In genomic region chr5:77245463-77245786, GRCm38 (mm10) we compare ENCODE assay signal across 9 mouse cellular contexts. TPM values are rescaled to one million over a fixed set of nuclear protein-coding genes. Genes with fewer than 3 reads are reported as not detected.
DNase-seq lines count a peak whose midpoint lies in the region; ATAC-seq and TF ChIP-seq lines count a peak whose summit lies in the region.
"Had no signal": no experiment of that assay in that cellular context is flagged by ENCODE, and none has a peak within 500 bp of the region (broad histone marks: within the 10 kb centered on the region; RNA-seq: fewer than 3 reads in every experiment).

No protein-coding gene starts in this region.

- H3K27me3 ChIP-seq in heart, embryonic 10.5 days (ENCODE audit: insufficient read depth, poor library complexity, severe bottlenecking): no peaks in the 10 kb centered on the region
- H3K27me3 ChIP-seq in C2C12 (ENCODE audit: control insufficient read depth, insufficient read depth, insufficient read length): no peaks in the 10 kb centered on the region
- H3K27me3 ChIP-seq in forebrain, embryonic 15.5 days: no peaks in the 10 kb centered on the region
- no peaks in the 10 kb centered on the region for H3K27me3 ChIP-seq in liver, embryonic 15.5 days

- 42% methylated on average over 7 of the region's 7 CpGs for WGBS in heart, embryonic 10.5 days
- WGBS in forebrain, embryonic 15.5 days: 30% methylated on average over 7 of the region's 7 CpGs
- 37% methylated on average over 7 of the region's 7 CpGs for WGBS in liver, embryonic 15.5 days (ENCODE audit: insufficient replicate concordance)

- DNase-seq in heart, embryonic 10.5 days (ENCODE audit: low spot score): no peak
- DNase-seq in heart, adult 9 months (ENCODE audit: low spot score in 2 of 2): no peak
- no peak for DNase-seq in urinary bladder, adult 18-20 months (ENCODE audit: low spot score in 2 of 2)
- no peak for DNase-seq in c-Kit-positive CD71-positive TER-119-positive erythroid progenitor cells, embryonic 14.5 days (ENCODE audit: low spot score)
- DNase-seq in frontal cortex, postnatal 10 days (ENCODE audit: low spot score in 2 of 2): no peak

- H3K9me3 ChIP-seq in heart, embryonic 10.5 days: no peaks in the 10 kb centered on the region
- no peaks in the 10 kb centered on the region for H3K9me3 ChIP-seq in forebrain, embryonic 15.5 days
- no peaks in the 10 kb centered on the region for H3K9me3 ChIP-seq in liver, embryonic 15.5 days (replicated peaks)

- no peak for TF ChIP-seq CTCF in C2C12 (IDR thresholded peaks at IDR 0.05; ENCODE audit: control insufficient read depth, insufficient read depth, insufficient read length)

- no peak overlapping the region for H3K9ac ChIP-seq in forebrain, embryonic 15.5 days (replicated peaks)
- H3K9ac ChIP-seq in liver, embryonic 15.5 days: no peak overlapping the region

- no peaks in the 10 kb centered on the region for H3K36me3 ChIP-seq in heart, embryonic 10.5 days
- H3K36me3 ChIP-seq in C2C12 (ENCODE audit: control insufficient read depth, insufficient read depth): no peaks in the 10 kb centered on the region
- no peaks in the 10 kb centered on the region for H3K36me3 ChIP-seq in forebrain, embryonic 15.5 days
- H3K36me3 ChIP-seq in liver, embryonic 15.5 days (replicated peaks): no peaks in the 10 kb centered on the region

- no peak overlapping the region for H3K27ac ChIP-seq in heart, embryonic 10.5 days
- no peak overlapping the region for H3K27ac ChIP-seq in forebrain, embryonic 15.5 days (replicated peaks)
- H3K27ac ChIP-seq in liver, embryonic 15.5 days (replicated peaks): no peak overlapping the region

- ATAC-seq in forebrain, embryonic 15.5 days (replicated peaks): no peak
- no peak for ATAC-seq in liver, embryonic 15.5 days (ENCODE audit: insufficient read depth)

- H3K79me3 ChIP-seq in C2C12 (ENCODE audit: low read depth): no peaks in the 10 kb centered on the region

- H3ac ChIP-seq in C2C12 (ENCODE audit: control insufficient read depth, insufficient read length, low read depth): peak overlapping the region; percentile 24

- no peaks in the 10 kb centered on the region for H3K79me2 ChIP-seq in C2C12 (ENCODE audit: control insufficient read depth, insufficient read depth)

- peak overlapping the region; percentile 35 for H3K4me2 ChIP-seq in forebrain, embryonic 15.5 days (replicated peaks)
- peak overlapping the region; percentile 54 for H3K4me2 ChIP-seq in liver, embryonic 15.5 days

- H3K4me1 ChIP-seq in heart, embryonic 10.5 days: peaks cover 8% of the 10 kb centered on the region; the same call in 1 of the 2 replicates
- H3K4me1 ChIP-seq in forebrain, embryonic 15.5 days: peaks cover 12% of the 10 kb centered on the region
- peaks cover 8% of the 10 kb centered on the region for H3K4me1 ChIP-seq in liver, embryonic 15.5 days (replicated peaks)

- H3K4me3 ChIP-seq in heart, embryonic 10.5 days: peak overlapping the region; percentile 36
- H3K4me3 ChIP-seq in C2C12 (ENCODE audit: insufficient read depth, poor library complexity, severe bottlenecking): no peak overlapping the region
- H3K4me3 ChIP-seq in forebrain, embryonic 15.5 days: peak overlapping the region; percentile 9; the same call in 1 of the 2 replicates
- H3K4me3 ChIP-seq in liver, embryonic 15.5 days (replicated peaks): peak overlapping the region; percentile 34
- H3K4me3 ChIP-seq: erythroblast, embryonic 14.5 days had no signal

TF ChIP-seq in C2C12, 6 proteins besides CTCF, POLR2A, EP300 and RAD21:
- TF ChIP-seq MAX (IDR thresholded peaks at IDR 0.05) (no peak), CEBPB (IDR thresholded peaks at IDR 0.05; ENCODE audit: low read depth) (no peak), FOSL1 (IDR thresholded peaks at IDR 0.05; ENCODE audit: insufficient read depth, low read length, poor library complexity, severe bottlenecking) (no peak), MYOD1 (IDR thresholded peaks at IDR 0.05; ENCODE audit: control insufficient read depth, insufficient read length, low read depth) (no peak), USF1 (IDR thresholded peaks at IDR 0.05; ENCODE audit: low read depth) (no peak), MYOG (IDR thresholded peaks at IDR 0.05; ENCODE audit: control insufficient read depth, extremely low read depth, insufficient read length) (no peak)
TF ChIP-seq in C2C12: peak in this region for 0.

RNA-seq across cellular contexts. Expression of gene Rest, which starts 19.9 kb away (rescaled TPM):
- 23.7 and 30.8 TPM in 2 replicates for polyA plus RNA-seq in heart, embryonic 10.5 days (2016; fragmentation: Nextera tagmentation; extraction: Ambion mirVana)
- polyA plus RNA-seq in C2C12 (2012; fragmentation: generic; extraction: Trizol): 7.1 TPM
- polyA plus RNA-seq in forebrain, embryonic 15.5 days (2015; fragmentation: Nextera tagmentation; extraction: Ambion mirVana): 8.4 and 8.5 TPM in 2 replicates
- polyA plus RNA-seq in liver, embryonic 15.5 days (2015; fragmentation: Nextera tagmentation; extraction: Ambion mirVana): 6.4 and 6.8 TPM in 2 replicates

RNA-seq across cellular contexts. Expression of gene Spink2, which starts 34.2 kb away (rescaled TPM):
- 4.7 and 8.5 TPM in 2 replicates for polyA plus RNA-seq in heart, embryonic 10.5 days (2016; fragmentation: Nextera tagmentation; extraction: Ambion mirVana)
- polyA plus RNA-seq in C2C12 (2012; fragmentation: generic; extraction: Trizol): not detected
- polyA plus RNA-seq in forebrain, embryonic 15.5 days (2015; fragmentation: Nextera tagmentation; extraction: Ambion mirVana): 0.48 and 0.64 TPM in 2 replicates
- 0.21 TPM in 1 of 2 replicates, not detected in the other for polyA plus RNA-seq in liver, embryonic 15.5 days (2015; fragmentation: Nextera tagmentation; extraction: Ambion mirVana)
- polyA plus RNA-seq: erythroblast, embryonic 14.5 days had no signal
